Mouse (Mus musculus) hindbrain, postnatal 0 days (tissue): ENCODE results near the gene Olfr288. TPM values are rescaled to one million over a fixed set of nuclear protein-coding genes. Genes with fewer than 3 reads are reported as not detected.

Experiments
- ATAC-seq: fragments of 200-750 bp; cut with Nextera tagmentation; 2 replicates; pipeline ENCODE4 v1.8.0; 2017; ENCODE audit warnings: mild to moderate bottlenecking, moderate TSS enrichment, moderate library complexity
- DNase-seq: peaks from one replicate; pipeline ENCODE4 v3.0.0-alpha.2; 2015; ENCODE audit warnings: low spot score
- H3K27ac ChIP-seq: fragments of 300-500 bp; sonication (generic); 2 replicates; pipeline ENCODE4 v1.5.1; 2014; ENCODE audit warnings: mild to moderate bottlenecking
- H3K27me3 ChIP-seq: fragments of 300-500 bp; sonication (generic); 2 replicates; pipeline ENCODE4 v1.6.1; 2014; ENCODE audit warnings: low read length, mixed read lengths; ENCODE audit not compliant: insufficient read depth
- H3K36me3 ChIP-seq: fragments of 300-500 bp; sonication (generic); 2 replicates; pipeline ENCODE4 v1.6.1; 2014; ENCODE audit warnings: low read length, mixed read lengths; ENCODE audit not compliant: insufficient read depth
- H3K4me1 ChIP-seq: fragments of 300-500 bp; sonication (generic); 2 replicates; pipeline ENCODE4 v1.6.1; 2014; ENCODE audit warnings: antibody characterized with exemption, low read length, mixed read lengths; ENCODE audit not compliant: insufficient read depth
- H3K4me2 ChIP-seq: fragments of 300-500 bp; sonication (generic); 2 replicates; pipeline ENCODE4 v1.6.1; 2014; ENCODE audit warnings: low read depth, mild to moderate bottlenecking, low read length, moderate library complexity, mixed read lengths
- H3K4me3 ChIP-seq: fragments of 300-500 bp; sonication (generic); 2 replicates; pipeline ENCODE4 v1.5.1; 2014; ENCODE audit warnings: low read length
- H3K9ac ChIP-seq: fragments of 300-500 bp; sonication (generic); replicated peaks from 2 replicates; pipeline ENCODE4 v1.6.1; 2014; ENCODE audit warnings: mild to moderate bottlenecking, low read length, moderate library complexity, mixed read lengths
- H3K9me3 ChIP-seq: fragments of 300-500 bp; sonication (generic); 2 replicates; pipeline ENCODE4 v1.6.1; 2016; ENCODE audit warnings: low read length, mixed read lengths
- CTCF ChIP-seq: IDR thresholded peaks from 2 replicates; pipeline ENCODE4 v1.5.1; 2016; ENCODE audit warnings: antibody characterized with exemption, control low read depth, low read depth
- whole genome bisulfite sequencing: fragments of 180-500 bp; shearing (Covaris S2); extraction: QIAGEN DNeasy Blood & Tissue Kit; methylation state at CpG from one replicate; pipeline ENCODE4 v1.1.7; 2014; 5-methylcytosine and 5-hydroxymethylcytosine counted together
- polyA plus RNA-seq: library from polyadenylated mRNA; unstranded; fragments of >200 nt; fragmentation: Nextera tagmentation; extraction: Ambion mirVana; gene quantifications from 2 replicates; pipeline ENCODE4 v1.2.1, GENCODE M21; 2015
- total RNA-seq: library from RNA; depleted of rRNA; stranded (reverse); fragments of >200 nt; gene quantifications from 2 replicates; pipeline ENCODE4 v1.2.3, GENCODE M21; 2014

The Olfr288 gene
- total and polyA plus RNA-seq, 2 experiments from 2014 or later: not detected

DNA sequence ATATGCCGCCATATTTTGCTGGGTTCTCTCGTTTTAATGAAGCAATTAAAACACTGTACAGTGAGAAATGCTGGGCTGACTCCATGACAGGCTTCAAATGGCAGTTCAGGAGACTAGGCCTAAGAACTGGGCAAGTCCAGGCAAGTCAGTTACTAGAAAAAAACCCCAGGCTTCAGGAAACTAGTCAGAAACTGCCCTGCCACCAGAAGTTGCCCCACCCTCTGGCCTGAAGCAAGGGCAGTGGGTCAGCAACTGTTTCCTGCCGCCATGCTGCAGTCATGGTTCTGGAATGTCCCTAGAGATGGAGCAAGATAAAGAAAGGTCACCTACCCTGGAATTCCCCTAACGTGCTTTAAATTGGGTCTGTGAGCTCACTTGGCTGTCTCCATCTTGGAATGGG, 39.4 kb downstream of the Olfr288 start:
- no peak for DNase-seq
- TF ChIP-seq CTCF: no peak
- H3K9me3 ChIP-seq: no peaks in the 10 kb centered on the region
- H3K4me1 ChIP-seq: no peaks in the 10 kb centered on the region
- H3K27me3 ChIP-seq: no peaks in the 10 kb centered on the region
- no peak overlapping the region for H3K9ac ChIP-seq
- no peak overlapping the region for H3K4me3 ChIP-seq
- H3K36me3 ChIP-seq: no peaks in the 10 kb centered on the region
- WGBS: 72% methylated on average over 4 of the region's 4 CpGs
- no peak for ATAC-seq
- H3K27ac ChIP-seq: no peak overlapping the region
- no peak overlapping the region for H3K4me2 ChIP-seq

DNA sequence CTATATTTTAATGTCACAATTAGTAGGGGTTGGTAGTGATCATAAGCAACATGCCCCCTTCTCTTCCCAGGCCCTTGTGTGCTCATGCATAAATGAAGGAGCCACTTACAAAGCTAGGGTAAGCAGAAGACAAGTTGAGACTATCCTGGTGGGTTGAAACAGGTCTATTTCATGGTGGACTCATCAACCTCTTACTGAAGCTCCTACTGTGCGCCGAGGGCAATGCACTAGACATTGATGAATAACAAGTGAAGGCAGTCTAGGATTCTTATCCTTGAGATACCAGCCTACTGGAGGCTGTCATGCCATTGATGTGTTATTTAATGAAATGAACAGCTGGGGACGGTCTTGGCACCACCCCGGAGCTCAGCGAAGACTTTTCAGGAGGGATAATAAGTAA, 40.1 kb downstream of the Olfr288 start:
- no peak overlapping the region for H3K27ac ChIP-seq
- DNase-seq (no peak), ATAC-seq (no peak)
- H3K9me3 ChIP-seq: no peaks in the 10 kb centered on the region
- no peaks in the 10 kb centered on the region for H3K27me3 ChIP-seq
- TF ChIP-seq CTCF: no peak
- WGBS: 84% methylated on average over 5 of the region's 5 CpGs
- H3K36me3 ChIP-seq: no peaks in the 10 kb centered on the region
- no peak overlapping the region for H3K4me2 ChIP-seq
- no peaks in the 10 kb centered on the region for H3K4me1 ChIP-seq
- no peak overlapping the region for H3K9ac ChIP-seq
- H3K4me3 ChIP-seq: no peak overlapping the region

DNA sequence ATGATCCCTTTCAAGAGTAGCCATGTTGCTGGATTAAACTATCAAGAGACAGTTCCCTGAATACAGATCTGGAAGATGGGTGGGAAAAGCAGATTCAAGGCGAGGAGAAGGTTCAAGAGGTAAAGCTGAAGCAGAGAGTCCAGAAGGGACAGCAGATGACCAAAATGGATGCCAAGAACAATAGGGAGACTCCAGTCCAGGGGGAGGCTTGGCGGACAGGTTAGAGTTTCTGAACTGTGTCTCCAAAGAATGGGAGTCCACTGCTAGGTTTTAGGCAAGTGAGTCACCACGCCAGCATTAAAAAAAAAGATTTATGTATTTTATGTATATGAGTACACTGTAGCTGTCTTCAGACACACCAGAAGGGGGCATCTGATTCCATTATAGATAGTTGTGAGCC, 40.7 kb downstream of the Olfr288 start:
- DNase-seq (no peak), ATAC-seq (no peak)
- Histone ChIP-seq H3K9ac (no peak overlapping the region), H3K27me3 (no peaks in the 10 kb centered on the region), H3K36me3 (no peaks in the 10 kb centered on the region), H3K9me3 (no peaks in the 10 kb centered on the region), H3K4me2 (no peak overlapping the region), H3K4me1 (no peaks in the 10 kb centered on the region), H3K27ac (no peak overlapping the region), H3K4me3 (no peak overlapping the region)
- TF ChIP-seq CTCF: no peak
- 82% methylated on average over 3 of the region's 3 CpGs for WGBS

- Histone ChIP-seq H3K36me3 (no peaks in the 10 kb centered on the region), H3K27ac (no peak overlapping the region), H3K4me3 (no peak overlapping the region), H3K4me1 (no peaks in the 10 kb centered on the region), H3K27me3 (no peaks in the 10 kb centered on the region), H3K9me3 (no peaks in the 10 kb centered on the region), H3K4me2 (no peak overlapping the region), H3K9ac (no peak overlapping the region)
- no peak for DNase-seq
- no peak for ATAC-seq
- 61% methylated on average over 4 of the region's 4 CpGs for WGBS
- TF ChIP-seq CTCF: no peak
Observed at GRCm38 (mm10) chr15:98154146-98154545, 41.2 kb downstream of the Olfr288 start.

DNA sequence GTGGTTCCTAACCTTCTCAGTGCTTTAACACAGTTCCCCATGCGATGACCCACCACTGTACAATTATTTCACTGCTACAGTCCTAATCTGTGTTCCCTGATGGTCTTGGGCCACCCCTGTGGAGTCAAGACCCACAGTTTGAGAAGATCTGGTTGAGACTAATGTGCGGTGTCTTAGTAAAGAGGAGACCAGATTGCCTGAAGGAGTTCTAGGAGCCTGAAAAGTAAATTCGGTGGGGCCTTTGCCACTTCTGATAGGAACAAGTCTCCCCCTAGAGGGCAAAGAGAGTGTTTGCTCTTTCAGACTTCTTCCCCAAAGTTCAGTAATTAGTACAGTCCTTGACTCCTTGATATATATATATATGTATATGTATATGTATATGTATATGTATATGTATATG, 41.7 kb downstream of the Olfr288 start:
- H3K9me3 ChIP-seq: no peaks in the 10 kb centered on the region
- TF ChIP-seq CTCF: peak; percentile 70
- no peaks in the 10 kb centered on the region for H3K27me3 ChIP-seq
- 37% methylated on average over 3 of the region's 3 CpGs for WGBS
- ATAC-seq (peak; percentile 45; the same call in 1 of the 2 replicates), DNase-seq (peak; percentile 81)
- no peaks in the 10 kb centered on the region for H3K4me1 ChIP-seq
- no peak overlapping the region for H3K4me3 ChIP-seq
- no peak overlapping the region for H3K4me2 ChIP-seq
- H3K27ac ChIP-seq: no peak overlapping the region
- no peaks in the 10 kb centered on the region for H3K36me3 ChIP-seq
- H3K9ac ChIP-seq: no peak overlapping the region

DNA sequence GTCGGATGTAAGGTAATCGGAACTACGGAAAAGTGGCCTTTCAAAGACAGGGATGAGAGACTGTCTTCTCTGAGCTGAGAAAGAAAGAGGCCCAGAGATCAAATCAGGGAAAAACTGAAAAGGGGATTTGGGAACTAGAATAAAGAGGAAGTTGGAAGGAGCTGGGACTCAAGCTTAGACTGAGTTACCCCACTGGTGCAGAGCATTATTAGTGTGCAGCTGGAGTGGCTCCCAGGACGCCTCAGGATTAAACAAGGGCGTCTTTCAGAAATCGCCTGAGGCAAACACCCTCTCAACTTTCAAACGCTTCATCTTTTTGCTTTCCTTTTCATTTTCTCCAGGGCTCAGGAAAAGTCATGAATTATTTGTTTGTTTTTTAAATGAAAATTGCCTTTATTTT, 42.4 kb downstream of the Olfr288 start:
- H3K27me3 ChIP-seq: no peaks in the 10 kb centered on the region
- 0 out of 2 replicates have a peak overlapping the region, but pooled peaks have one; percentile 11 for H3K27ac ChIP-seq
- no peak overlapping the region for H3K4me3 ChIP-seq
- DNase-seq (no peak), ATAC-seq (no peak)
- 74% methylated on average over 7 of the region's 7 CpGs for WGBS
- H3K9ac ChIP-seq: no peak overlapping the region
- no peak for TF ChIP-seq CTCF
- H3K4me1 ChIP-seq: no peaks in the 10 kb centered on the region
- no peaks in the 10 kb centered on the region for H3K36me3 ChIP-seq
- H3K9me3 ChIP-seq: no peaks in the 10 kb centered on the region
- no peak overlapping the region for H3K4me2 ChIP-seq

DNA sequence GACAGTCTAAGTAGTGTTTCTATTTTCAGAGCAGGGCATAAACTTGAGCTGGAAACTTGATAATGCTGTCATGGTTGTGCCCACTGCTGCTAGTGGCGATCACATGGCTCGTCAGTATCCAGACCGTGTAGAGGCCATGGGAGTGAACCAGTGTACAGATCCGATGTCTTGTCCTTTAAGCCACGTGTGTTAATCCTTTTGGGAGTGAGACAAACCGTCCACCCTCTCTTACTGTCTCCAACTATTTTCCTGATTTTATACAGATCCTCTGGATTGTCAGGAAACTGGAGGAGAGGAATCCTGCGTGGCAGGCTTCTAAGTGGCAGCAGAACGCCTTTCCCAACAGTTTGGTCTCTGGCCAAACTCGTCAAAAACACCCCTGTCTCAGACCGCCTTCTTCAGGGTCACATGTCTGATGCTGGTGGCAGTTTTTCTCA, 46.2 kb downstream of the Olfr288 start:
- H3K36me3 ChIP-seq: no peaks in the 10 kb centered on the region
- ATAC-seq: no peak
- peaks cover 7% of the 10 kb centered on the region; the same call in 1 of the 2 replicates for H3K4me1 ChIP-seq
- H3K27me3 ChIP-seq: no peaks in the 10 kb centered on the region
- H3K4me3 ChIP-seq: no peak overlapping the region
- H3K9me3 ChIP-seq: no peaks in the 10 kb centered on the region
- no peak for TF ChIP-seq CTCF
- 72% methylated on average over 10 of the region's 10 CpGs for WGBS
- H3K9ac ChIP-seq: no peak overlapping the region
- no peak overlapping the region for H3K4me2 ChIP-seq
- no peak overlapping the region for H3K27ac ChIP-seq
- DNase-seq: no peak
